Mouse (Mus musculus) CH12.LX (cell line): ENCODE measurements around the gene Ccdc47. TPM values are rescaled to one million over a fixed set of nuclear protein-coding genes. Genes with fewer than 3 reads are reported as not detected.
"Not testable (repeated sequence)": the region's sequence is repeated elsewhere in the genome, so short reads cannot be mapped to it uniquely, and the experiment has no call there.

ENCODE experiments used
- DNase-seq: peaks from one replicate; pipeline ENCODE4 v3.0.0-alpha.2; 2013; ENCODE audit errors: extremely low read depth
- H3K27ac ChIP-seq: 2 replicates; pipeline ENCODE4 v1.5.1; 2012; ENCODE audit warnings: low read depth, mild to moderate bottlenecking, control low read depth, moderate library complexity; ENCODE audit not compliant: insufficient read depth
- H3K27me3 ChIP-seq: replicated peaks from 2 replicates; pipeline ENCODE3; 2012; ENCODE audit warnings: inconsistent platforms
- H3K36me3 ChIP-seq, 2 experiments: replicated peaks in 1 of 2; 2 replicates each; pipeline versions ENCODE3 to v1.6.1; 2012; ENCODE audit warnings: inconsistent platforms in 1 of 2, low read length in 1 of 2, mild to moderate bottlenecking in 1 of 2, mixed read lengths in 1 of 2, moderate library complexity in 1 of 2; ENCODE audit not compliant: control insufficient read depth in 1 of 2, insufficient read depth in 1 of 2
- H3K4me1 ChIP-seq, 2 experiments: 2 replicates each; pipeline ENCODE4 v1.6.1; 2012; ENCODE audit warnings: inconsistent platforms in 1 of 2, moderate library complexity in 1 of 2; ENCODE audit not compliant: insufficient read depth in 2 of 2, control insufficient read depth in 1 of 2
- H3K4me2 ChIP-seq: 2 replicates; pipeline ENCODE4 v1.6.1; 2012; ENCODE audit warnings: low read depth, mild to moderate bottlenecking, control low read depth; ENCODE audit not compliant: poor library complexity, insufficient read depth, severe bottlenecking
- H3K4me3 ChIP-seq, 3 experiments: fragments of 150-350 bp in 1 of 3; sonication (generic) in 1 of 3; replicated peaks in 1 of 3; 2 replicates each; pipeline versions ENCODE3 to v1.5.1; 2011 to 2012; ENCODE audit warnings: low read depth in 2 of 3, low read length in 2 of 3, mild to moderate bottlenecking in 2 of 3, moderate library complexity in 2 of 3, control low read depth in 1 of 3, improper control_type of control experiment in 1 of 3, inconsistent platforms in 1 of 3, mixed read lengths in 1 of 3; ENCODE audit not compliant: poor library complexity in 1 of 3
- H3K79me2 ChIP-seq: replicated peaks from 2 replicates; pipeline ENCODE4 v1.6.1; 2012; ENCODE audit warnings: mild to moderate bottlenecking, moderate library complexity; ENCODE audit not compliant: control insufficient read depth, poor library complexity, insufficient read depth, severe bottlenecking; ENCODE audit errors: extremely low read depth
- H3K9ac ChIP-seq: 2 replicates; pipeline ENCODE4 v1.6.1; 2012; ENCODE audit warnings: low read depth, mild to moderate bottlenecking, control low read depth, moderate library complexity; ENCODE audit not compliant: insufficient read depth
- H3K9me3 ChIP-seq: replicated peaks from 2 replicates; pipeline ENCODE3; 2012; ENCODE audit warnings: low read length, inconsistent platforms, mixed read lengths
- BHLHE40 ChIP-seq: IDR thresholded peaks from 2 replicates; pipeline ENCODE4 v1.6.1; 2011; ENCODE audit warnings: mild to moderate bottlenecking, low read depth, low read length, improper control_type of control experiment
- CHD1 ChIP-seq: IDR thresholded peaks from 2 replicates; pipeline ENCODE4 v1.6.1; 2012; ENCODE audit warnings: low read depth, low read length, improper control_type of control experiment, inconsistent platforms
- CHD2 ChIP-seq: IDR thresholded peaks from 2 replicates; pipeline ENCODE4 v1.6.1; 2011; ENCODE audit warnings: low read length, improper control_type of control experiment
- CTCF ChIP-seq, 2 experiments: IDR thresholded peaks in 1 of 2; conservative IDR thresholded peaks in 1 of 2; 2 replicates each; pipeline ENCODE4 v1.5.1; 2011 to 2012; ENCODE audit warnings: low read depth in 2 of 2, low read length in 2 of 2, improper control_type of control experiment in 1 of 2, inconsistent platforms in 1 of 2, mild to moderate bottlenecking in 1 of 2, moderate library complexity in 1 of 2
- E2F4 ChIP-seq: IDR thresholded peaks from 2 replicates; pipeline ENCODE4 v1.6.1; 2011; ENCODE audit warnings: low read depth, low read length, improper control_type of control experiment; ENCODE audit not compliant: insufficient replicate concordance
- EP300 ChIP-seq: IDR thresholded peaks from 2 replicates; pipeline ENCODE4 v1.6.1; 2011; ENCODE audit warnings: low read length, improper control_type of control experiment
- GABPA ChIP-seq: IDR thresholded peaks from 2 replicates; pipeline ENCODE4 v1.6.1; 2012; ENCODE audit warnings: low read depth, low read length, improper control_type of control experiment, inconsistent platforms; ENCODE audit not compliant: insufficient replicate concordance
- HCFC1 ChIP-seq: IDR thresholded peaks from 2 replicates; pipeline ENCODE4 v1.6.1; 2012; ENCODE audit warnings: low read depth, mild to moderate bottlenecking, inconsistent platforms, low read length, improper control_type of control experiment
- KAT2A ChIP-seq: IDR thresholded peaks from 2 replicates; pipeline ENCODE4 v1.6.1; 2012; ENCODE audit warnings: low read length, improper control_type of control experiment, inconsistent platforms; ENCODE audit not compliant: insufficient replicate concordance
- MAFK ChIP-seq: IDR thresholded peaks from 2 replicates; pipeline ENCODE4 v1.6.1; 2011; ENCODE audit warnings: low read length, improper control_type of control experiment; ENCODE audit not compliant: insufficient replicate concordance
- MAX ChIP-seq: IDR thresholded peaks from 2 replicates; pipeline ENCODE4 v1.6.1; 2011; ENCODE audit warnings: low read length, improper control_type of control experiment
- MAZ ChIP-seq: IDR thresholded peaks from 2 replicates; pipeline ENCODE4 v1.6.1; 2012; ENCODE audit warnings: low read depth, mild to moderate bottlenecking, inconsistent platforms, low read length, improper control_type of control experiment, moderate library complexity
- MEF2A ChIP-seq: IDR thresholded peaks from 2 replicates; pipeline ENCODE4 v1.6.1; 2014; ENCODE audit warnings: low read depth, mild to moderate bottlenecking, inconsistent platforms, low read length, improper control_type of control experiment, borderline replicate concordance
- MYC ChIP-seq: IDR thresholded peaks from 2 replicates; pipeline ENCODE4 v1.6.1; 2011; ENCODE audit warnings: low read depth, mild to moderate bottlenecking, improper control_type of control experiment, low read length
- NRF1 ChIP-seq: IDR thresholded peaks from 2 replicates; pipeline ENCODE4 v1.6.1; 2014; ENCODE audit warnings: low read depth, mild to moderate bottlenecking, inconsistent platforms, low read length, improper control_type of control experiment, moderate library complexity
- PAX5 ChIP-seq: IDR thresholded peaks from 2 replicates; pipeline ENCODE4 v1.6.1; 2012; ENCODE audit warnings: low read length, inconsistent platforms, mixed read lengths
- POLR2A ChIP-seq: IDR thresholded peaks from 2 replicates; pipeline ENCODE4 v1.6.1; 2011; ENCODE audit warnings: low read depth, mild to moderate bottlenecking, improper control_type of control experiment, low read length
- RCOR1 ChIP-seq: conservative IDR thresholded peaks from 2 replicates; pipeline ENCODE4 v1.6.1; 2012; ENCODE audit warnings: low read depth, mild to moderate bottlenecking, inconsistent platforms, low read length, improper control_type of control experiment
- SIN3A ChIP-seq: IDR thresholded peaks from 2 replicates; pipeline ENCODE4 v1.6.1; 2012; ENCODE audit warnings: low read length, improper control_type of control experiment, inconsistent platforms
- SMC3 ChIP-seq: IDR thresholded peaks from 2 replicates; pipeline ENCODE4 v1.6.1; 2011; ENCODE audit warnings: low read depth, low read length, improper control_type of control experiment
- USF1 ChIP-seq: IDR thresholded peaks from 2 replicates; pipeline ENCODE4 v1.6.1; 2014; ENCODE audit warnings: low read depth, mild to moderate bottlenecking, inconsistent platforms, low read length, improper control_type of control experiment
- USF2 ChIP-seq: conservative IDR thresholded peaks from 2 replicates; pipeline ENCODE4 v1.6.1; 2011; ENCODE audit warnings: low read depth, low read length, improper control_type of control experiment
- ZC3H11A ChIP-seq: IDR thresholded peaks from 2 replicates; pipeline ENCODE4 v1.6.1; 2012; ENCODE audit warnings: low read depth, mild to moderate bottlenecking, inconsistent platforms, low read length, improper control_type of control experiment
- ZKSCAN1 ChIP-seq: IDR thresholded peaks from 2 replicates; pipeline ENCODE4 v1.6.1; 2012; ENCODE audit warnings: low read depth, inconsistent platforms, low read length, improper control_type of control experiment, borderline replicate concordance
- dilution Hi-C: fragments of 300-500 bp; cut with MboI; formaldehyde crosslinking; loops from 2 replicates; pipeline ENCODE4 v1.14.3; 2020; ENCODE audit warnings: low sequenced_read_pairs; ENCODE audit not compliant: extremely low pct_unique_long_range_greater_than_20kb, extremely low pct_ligation_motif_present
- in situ Hi-C: fragments of 300-500 bp; cut with MboI; formaldehyde crosslinking; loops from 3 replicates; pipeline ENCODE4 v1.14.3; 2019; ENCODE audit warnings: low sequenced_read_pairs, low pct_ligation_motif_present, low pct_unique_long_range_greater_than_20kb, mixed read lengths
- polyA plus RNA-seq: library from polyadenylated mRNA; unstranded; fragments of >175 nt; gene quantifications from 2 replicates; pipeline ENCODE4 v1.2.1, GENCODE M21; 2012; ENCODE audit warnings: low read depth; ENCODE audit not compliant: insufficient read length
- total RNA-seq, 2 experiments: library from RNA; depleted of rRNA; stranded (reverse); fragments of 300-350 nt in 1 of 2; fragments of >200 nt in 1 of 2; gene quantifications; 2 replicates each; pipeline ENCODE4 v1.2.3; 2012 to 2014

Gene Ccdc47
- total and polyA plus RNA-seq, 3 experiments = 46.1 to 80.8 (median 53.2) TPM

GRCm38 (mm10) chr11:106233978-106234377, 17.8 kb upstream of the Ccdc47 start:
- H3K27me3 ChIP-seq, H3K4me3 ChIP-seq, H3K4me1 ChIP-seq, in situ Hi-C loops, DNase-seq, H3K9ac ChIP-seq, dilution Hi-C loops, H3K9me3 ChIP-seq, H3K4me2 ChIP-seq, H3K27ac ChIP-seq: not testable (repeated sequence)
- 0 out of 2 replicates have a peak, but pooled peaks have one; percentile 16 for TF ChIP-seq MYC
- TF ChIP-seq CTCF (conservative IDR thresholded peaks at IDR 0.05 in 1 of 2, IDR thresholded peaks at IDR 0.05 in 1 of 2; ENCODE audit: low read depth in 2 of 2, low read length in 2 of 2) = peak in 1 of 2 experiments; percentile 27; a peak in 1 of 4 replicates
- H3K36me3 ChIP-seq = peaks cover 62 to 90% of the 10 kb centered on the region in 2 experiments
- H3K79me2 ChIP-seq = peaks cover 13% of the 10 kb centered on the region; the same call in 1 of the 2 replicates

- dilution Hi-C loops = no loop called here
- H3K79me2 ChIP-seq = peaks cover 83% of the 10 kb centered on the region
- no peak for DNase-seq
These were observed 4.5 kb upstream of the Ccdc47 start for GRCm38 (mm10) chr11:106220603-106221002.

GRCm38 (mm10) chr11:106216730-106217490, 766 bp upstream of the Ccdc47 start, which contains the start of gene Ddx42:
TSS of gene Ddx42 (plus strand) at chr11:106216926.
- H3K9ac ChIP-seq = peak within 1 kb of the TSS; percentile 95
- H3K9me3 ChIP-seq = no peaks in the 10 kb centered on the region
- DNase-seq = peak; percentile 97
- dilution Hi-C loops (no loop called here), in situ Hi-C loops (no loop called here)
- H3K4me1 ChIP-seq = peaks cover 8 to 63% of the 10 kb centered on the region in 2 experiments
- peak within 1 kb of the TSS; percentile 98 for H3K4me2 ChIP-seq
- peaks cover 85% of the 10 kb centered on the region for H3K79me2 ChIP-seq
- H3K36me3 ChIP-seq = peaks cover 12 to 46% of the 10 kb centered on the region in 2 experiments
- no peaks in the 10 kb centered on the region for H3K27me3 ChIP-seq
- peak within 1 kb of the TSS; percentile 93 to 97 (median 93) for H3K4me3 ChIP-seq
- H3K27ac ChIP-seq = peak within 1 kb of the TSS; percentile 81
- TF ChIP-seq SMC3 = no peak
- no peak for TF ChIP-seq ZKSCAN1
- no peak; the same call in 1 of the 2 replicates for TF ChIP-seq CHD2
- peak; percentile 79; the same call in 1 of the 2 replicates for TF ChIP-seq KAT2A
- no peak for TF ChIP-seq PAX5
- TF ChIP-seq MEF2A = peak; percentile 69
- TF ChIP-seq POLR2A = peak; percentile 78; the same call in 1 of the 2 replicates
- TF ChIP-seq USF1 = no peak
- no peak for TF ChIP-seq RCOR1
- TF ChIP-seq CHD1 = peak; percentile 92; the same call in 1 of the 2 replicates
- 0 out of 2 replicates have a peak, but pooled peaks have one; percentile 71 for TF ChIP-seq E2F4
- TF ChIP-seq EP300 = no peak
- TF ChIP-seq MAZ = peak; percentile 99
- TF ChIP-seq USF2 = no peak
- no peak; the same call in 1 of the 2 replicates for TF ChIP-seq BHLHE40
- no peak for TF ChIP-seq MAFK
- TF ChIP-seq MAX = no peak; the same call in 1 of the 2 replicates
- peak; percentile 94; the same call in 1 of the 2 replicates for TF ChIP-seq SIN3A
- no peak for TF ChIP-seq ZC3H11A
- no peak for TF ChIP-seq GABPA
- peak; percentile 81 for TF ChIP-seq HCFC1

More at GRCm38 (mm10) chr11:106220603-106221002, 4.5 kb upstream of the Ccdc47 start:
- no peak overlapping the region for H3K4me3 ChIP-seq
- H3K4me1 ChIP-seq = peaks cover 9 to 40% of the 10 kb centered on the region in 2 experiments
- in situ Hi-C loops = loop anchor here (5.0 kb wide), 1 partner anchor 37 kb away; the partner anchor contains the start of genes Ftsj3 and Psmc5
- no peak for TF ChIP-seq NRF1
- peak; percentile 25; the same call in 1 of the 2 replicates for TF ChIP-seq USF2
- no peaks in the 10 kb centered on the region for H3K9me3 ChIP-seq
- H3K4me2 ChIP-seq = no peak overlapping the region
- no peaks in the 10 kb centered on the region for H3K27me3 ChIP-seq
- H3K36me3 ChIP-seq = peaks cover 15 to 51% of the 10 kb centered on the region in 2 experiments
- H3K9ac ChIP-seq = no peak overlapping the region
- H3K27ac ChIP-seq = no peak overlapping the region
